Mouse (Mus musculus): Measurements from ENCODE around the gene Ackr1. TPM values are rescaled to one million over a fixed set of nuclear protein-coding genes. Genes with fewer than 3 reads are reported as not detected.
"Not testable (repeated sequence)": the region's sequence is repeated elsewhere in the genome, so short reads cannot be mapped to it uniquely, and the experiment has no call there.

Gene Ackr1
- polyA plus RNA-seq, 1 experiment, result 16.6 TPM

DNA sequence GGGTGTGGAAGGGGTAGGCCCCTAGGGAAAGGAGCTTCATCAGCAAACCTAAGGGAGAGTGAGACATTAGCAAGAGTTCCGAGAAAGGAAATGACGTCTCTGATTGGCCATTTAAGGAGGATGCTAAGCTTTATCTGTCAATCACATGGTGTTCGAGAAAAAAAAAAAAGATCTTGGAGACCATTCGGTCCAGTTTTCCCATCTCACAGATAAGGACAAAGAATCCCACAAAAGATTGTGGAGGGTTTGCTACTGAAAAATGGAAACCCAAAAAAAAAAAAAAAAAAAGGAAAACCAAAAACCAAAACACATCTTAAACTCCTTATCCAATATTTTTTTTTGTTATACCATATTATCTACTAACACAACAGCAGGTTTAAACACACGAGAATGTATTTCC is 15.6 kb upstream of the Ackr1 start:
- no peak for DNase-seq (ENCODE audit: low spot score)

GRCm38 (mm10) chr1:173348527-173348926 is 15.0 kb upstream of the Ackr1 start:
- no peak for DNase-seq (ENCODE audit: low spot score)

DNA sequence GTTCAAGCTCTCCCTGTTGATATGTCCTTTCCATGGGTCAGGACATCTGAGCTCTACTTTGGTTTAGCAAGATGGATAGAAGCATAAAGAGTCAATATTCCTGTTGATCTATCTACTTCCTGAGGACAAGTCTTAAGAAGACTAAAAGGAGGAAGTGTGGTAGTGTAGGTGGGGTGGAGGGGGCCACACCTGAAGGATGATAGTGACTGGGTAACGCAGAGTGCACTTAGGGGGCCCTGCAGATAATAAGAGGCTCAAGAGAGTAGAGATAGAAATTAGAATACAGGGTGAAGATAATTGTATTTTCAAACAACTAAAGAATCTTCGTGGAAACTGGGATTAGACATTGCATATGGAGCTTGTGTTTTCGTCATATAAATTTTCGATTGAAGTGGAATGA is 11.6 kb upstream of the Ackr1 start:
- DNase-seq (ENCODE audit: low spot score), result no peak

GRCm38 (mm10) chr1:173343934-173344333 is 10.4 kb upstream of the Ackr1 start:
- DNase-seq (ENCODE audit: low spot score), result no peak

DNA sequence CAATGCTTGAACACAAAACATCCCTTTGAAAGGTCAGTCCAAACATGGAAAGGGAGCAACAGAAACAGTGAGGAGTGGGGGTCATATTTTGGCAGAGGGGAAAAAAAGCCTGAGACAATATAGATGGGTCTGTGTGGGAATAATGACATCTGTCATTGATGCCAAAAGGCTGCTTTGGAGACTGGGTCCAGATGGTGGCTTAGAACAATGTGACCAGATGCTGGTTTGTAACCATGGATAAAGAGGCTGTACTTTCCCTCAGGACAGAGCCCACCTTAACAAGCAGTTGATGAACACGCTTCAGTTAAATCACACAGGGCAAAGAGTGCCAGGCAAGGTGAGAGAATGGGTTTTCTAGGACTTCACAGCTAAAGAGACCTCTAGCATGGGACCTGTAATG is 8.9 kb upstream of the Ackr1 start:
- no peak for DNase-seq (ENCODE audit: low spot score)

GRCm38 (mm10) chr1:173339543-173339942 is 6.0 kb upstream of the Ackr1 start:
- DNase-seq (ENCODE audit: low spot score), result no peak

DNA sequence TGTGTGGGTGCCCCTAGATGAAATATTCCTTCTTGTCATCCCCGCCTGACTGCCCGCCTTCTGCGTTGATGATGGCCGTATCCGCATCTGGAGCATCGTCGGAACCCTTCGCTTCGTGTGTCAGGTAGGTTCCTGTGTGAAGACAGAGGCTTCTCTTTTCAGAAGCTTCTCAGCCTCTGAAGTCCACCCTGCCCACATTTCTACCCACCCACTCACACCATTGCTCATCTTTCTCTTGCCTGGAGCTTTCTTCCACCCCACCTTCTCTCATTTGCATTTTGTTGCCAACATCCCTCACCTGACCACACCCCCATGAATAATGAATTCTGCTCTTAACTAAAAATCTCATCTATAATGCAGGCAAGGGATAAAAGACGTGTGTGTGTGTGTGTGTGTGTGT is 3.5 kb upstream of the Ackr1 start:
- DNase-seq (ENCODE audit: low spot score), result no peak

DNA sequence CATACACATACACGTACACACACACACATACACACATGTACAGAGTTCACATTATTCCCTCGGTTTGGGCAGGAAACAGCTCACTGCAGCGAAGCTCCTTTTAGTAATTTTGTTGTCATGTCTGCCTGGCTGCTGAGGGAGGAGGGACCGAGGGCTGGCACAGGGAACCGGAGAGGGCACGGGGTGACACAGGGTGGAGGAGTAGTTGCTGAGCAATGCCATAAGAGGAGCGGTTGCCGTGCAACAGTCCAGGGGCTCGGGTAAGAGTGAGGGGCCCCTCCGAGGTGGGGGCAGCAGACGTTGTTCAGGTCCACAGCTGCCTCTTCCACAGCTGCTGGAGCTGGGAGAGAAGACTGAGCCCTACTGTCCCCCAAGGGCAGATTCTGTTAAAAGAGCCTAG is 2.4 kb upstream of the Ackr1 start:
- DNase-seq (ENCODE audit: low spot score), result no peak

DNA sequence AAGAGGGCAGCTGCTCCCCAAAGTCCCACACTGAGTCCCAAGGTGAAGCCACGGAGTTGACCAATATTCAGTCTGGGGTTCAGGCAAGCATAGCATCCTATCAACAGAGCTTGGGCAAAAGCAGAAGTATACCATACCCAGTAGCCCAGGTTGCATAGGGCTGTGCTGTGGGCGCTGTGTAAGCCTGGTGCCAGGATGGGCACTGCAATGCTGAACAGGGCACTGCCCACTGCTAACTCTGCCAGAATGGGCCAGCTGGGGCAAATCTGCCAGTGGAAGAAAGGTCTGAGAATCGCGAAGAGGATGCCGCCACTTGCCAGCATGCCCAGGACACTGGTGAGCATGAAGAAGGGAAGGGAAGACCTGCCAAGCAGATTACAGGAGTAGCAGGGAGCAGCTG is 1.1 kb downstream of the Ackr1 start:
- DNase-seq (ENCODE audit: low spot score), result no peak

DNA sequence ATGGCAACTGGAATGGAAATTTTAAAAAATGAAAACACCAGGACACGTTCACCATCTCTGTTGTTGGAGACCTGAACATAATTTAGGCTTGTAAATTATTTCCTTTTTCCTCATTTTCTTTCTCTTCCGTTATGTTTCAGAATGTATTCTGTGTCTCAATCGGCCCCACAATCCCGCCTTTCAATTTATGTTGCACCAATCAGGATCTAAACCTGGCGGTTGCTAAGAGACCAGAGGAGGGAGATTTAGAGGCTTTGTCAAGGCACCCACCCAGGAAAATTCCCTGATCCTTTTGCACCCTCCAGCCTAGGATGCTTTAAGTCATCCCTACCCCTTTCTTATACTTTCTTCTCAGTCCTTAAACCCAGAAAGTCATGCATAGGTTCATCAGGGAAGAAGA is 3.8 kb downstream of the Ackr1 start:
- DNase-seq (ENCODE audit: low spot score), result no peak

DNA sequence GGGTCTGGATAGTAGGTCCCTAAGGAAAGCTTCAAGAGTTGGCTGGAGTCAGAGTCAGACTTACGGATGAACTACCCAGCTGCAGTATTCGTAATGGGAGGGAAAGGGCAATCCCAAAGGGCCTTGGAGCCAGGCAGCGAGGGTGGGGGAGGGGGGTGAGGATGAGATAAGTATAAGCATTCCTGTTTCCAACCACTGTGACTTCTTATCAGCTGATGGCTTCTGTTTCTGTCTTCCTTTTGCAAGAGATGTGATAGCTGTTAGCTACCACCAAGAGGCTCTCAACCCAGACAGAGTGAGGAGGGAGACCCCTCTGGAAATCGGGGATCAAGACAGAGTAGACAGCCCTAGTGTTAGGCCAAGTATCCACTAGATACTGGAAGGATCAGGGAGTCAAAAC is 4.4 kb downstream of the Ackr1 start:
- no peak for DNase-seq (ENCODE audit: low spot score)

DNA sequence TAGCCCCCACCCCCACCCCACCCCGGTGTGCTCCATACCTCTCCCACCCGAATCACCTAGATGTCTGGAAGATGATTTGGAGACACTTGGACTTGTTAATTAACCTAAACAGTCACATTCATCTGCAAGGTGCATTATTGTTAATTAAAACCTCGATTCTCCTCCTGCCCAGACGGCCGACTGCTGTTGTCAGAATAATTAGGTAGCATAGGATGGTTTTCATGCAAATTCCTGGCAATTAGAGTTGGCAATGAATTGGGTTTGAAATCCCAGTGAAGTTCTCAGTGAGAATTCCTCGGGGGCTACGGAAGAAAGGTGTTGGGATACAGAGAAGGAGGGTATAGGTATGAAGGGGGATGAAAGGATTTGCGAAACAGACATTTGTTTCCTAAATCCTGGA is 5.1 kb downstream of the Ackr1 start:
- no peak for DNase-seq (ENCODE audit: low spot score)

- no peak for DNase-seq (ENCODE audit: low spot score)
Measured at GRCm38 (mm10) chr1:173326552-173326951, 7.0 kb downstream of the Ackr1 start.

DNA sequence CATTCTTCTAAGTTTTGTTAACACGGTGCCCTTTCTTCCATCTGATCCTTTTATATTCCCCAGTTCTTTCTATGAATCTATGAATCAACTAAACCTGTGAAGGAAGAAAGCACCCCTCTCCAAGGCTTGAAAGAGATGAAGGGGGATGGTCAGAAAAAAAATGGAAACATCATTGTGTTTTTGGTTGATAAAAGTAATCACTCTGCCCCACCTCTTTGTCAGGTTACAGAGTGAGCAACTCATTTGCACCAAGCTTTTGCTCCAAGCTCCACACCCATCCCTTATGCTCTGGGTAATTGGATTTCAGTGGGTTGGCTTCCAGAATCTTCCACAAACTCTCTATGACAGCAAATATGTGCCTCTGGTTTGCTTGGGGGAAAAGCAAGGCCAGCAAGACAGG is 8.2 kb downstream of the Ackr1 start:
- DNase-seq (ENCODE audit: low spot score), result no peak

- DNase-seq (ENCODE audit: low spot score), result no peak
Measured at GRCm38 (mm10) chr1:173324961-173325360, 8.6 kb downstream of the Ackr1 start.

- DNase-seq (ENCODE audit: low spot score), result no peak
Measured at GRCm38 (mm10) chr1:173323839-173324585, 9.5 kb downstream of the Ackr1 start.

- DNase-seq (ENCODE audit: low spot score), result no peak
Measured at GRCm38 (mm10) chr1:173322249-173322627, 11.3 kb downstream of the Ackr1 start.

- DNase-seq (ENCODE audit: low spot score), result no peak
Measured at GRCm38 (mm10) chr1:173321593-173322248, 11.8 kb downstream of the Ackr1 start.

- DNase-seq (ENCODE audit: low spot score), result no peak
Measured at GRCm38 (mm10) chr1:173317925-173318477, 15.5 kb downstream of the Ackr1 start.

GRCm38 (mm10) chr1:173315725-173316124 is 17.8 kb downstream of the Ackr1 start:
- DNase-seq (ENCODE audit: low spot score), result no peak

GRCm38 (mm10) chr1:173313535-173314050 is 20.0 kb downstream of the Ackr1 start:
- not testable (repeated sequence) for DNase-seq (ENCODE audit: low spot score)

DNA sequence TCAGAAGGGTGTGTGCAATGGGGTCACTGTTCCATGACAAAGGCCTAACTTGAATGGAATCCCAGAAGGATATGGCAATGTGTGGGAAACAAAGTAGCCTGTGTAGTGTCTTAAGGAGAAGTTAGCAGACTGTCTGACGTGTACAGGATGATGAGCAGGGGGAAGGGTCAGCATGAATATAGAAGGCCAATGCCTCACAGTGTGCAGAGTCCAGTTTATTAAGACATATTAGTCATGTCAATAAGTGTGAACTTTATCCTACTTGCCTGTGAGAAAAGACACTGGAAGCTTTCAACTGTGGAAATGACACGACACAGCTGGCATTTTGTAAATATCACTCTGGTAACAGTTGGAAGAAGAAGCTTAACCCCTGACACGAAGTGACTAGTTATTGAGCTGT is 30.8 kb downstream of the Ackr1 start:
- not testable (repeated sequence) for DNase-seq (ENCODE audit: low spot score)
